Mouse (Mus musculus): ENCODE data around the gene Tex36. TPM values are rescaled to one million over a fixed set of nuclear protein-coding genes. Genes with fewer than 3 reads are reported as not detected.

Tex36 gene
- total and polyA plus RNA-seq, 2 experiments from 2014 or later: not detected

- H3K36me3 ChIP-seq (replicated peaks; ENCODE audit: control insufficient read depth, insufficient read depth, low read length): no peaks in the 10 kb centered on the region
- no peak overlapping the region for H3K9ac ChIP-seq (replicated peaks; ENCODE audit: low read depth, low read length)
- no peaks in the 10 kb centered on the region for H3K9me3 ChIP-seq (replicated peaks; ENCODE audit: control insufficient read depth, low read length)
- no peak overlapping the region for H3K27ac ChIP-seq (ENCODE audit: low read depth)
- H3K4me1 ChIP-seq (ENCODE audit: control insufficient read depth, insufficient read depth): no peaks in the 10 kb centered on the region
- DNase-seq (ENCODE audit: low spot score): no peak
- no peak overlapping the region for H3K4me3 ChIP-seq (ENCODE audit: low read depth, low read length)
- no peaks in the 10 kb centered on the region for H3K27me3 ChIP-seq (ENCODE audit: control insufficient read depth, insufficient read depth, low read length)
- no peak for TF ChIP-seq CTCF (IDR thresholded peaks at IDR 0.05; ENCODE audit: low read depth)
- 65% methylated on average over 1 of the region's 1 CpGs for WGBS
- no peak for ATAC-seq (ENCODE audit: insufficient read depth, low read depth)
- H3K4me2 ChIP-seq (ENCODE audit: low read depth, low read length): no peak overlapping the region
Observed at GRCm38 (mm10) chr7:133591750-133592149, 10.2 kb downstream of the Tex36 start.

DNA sequence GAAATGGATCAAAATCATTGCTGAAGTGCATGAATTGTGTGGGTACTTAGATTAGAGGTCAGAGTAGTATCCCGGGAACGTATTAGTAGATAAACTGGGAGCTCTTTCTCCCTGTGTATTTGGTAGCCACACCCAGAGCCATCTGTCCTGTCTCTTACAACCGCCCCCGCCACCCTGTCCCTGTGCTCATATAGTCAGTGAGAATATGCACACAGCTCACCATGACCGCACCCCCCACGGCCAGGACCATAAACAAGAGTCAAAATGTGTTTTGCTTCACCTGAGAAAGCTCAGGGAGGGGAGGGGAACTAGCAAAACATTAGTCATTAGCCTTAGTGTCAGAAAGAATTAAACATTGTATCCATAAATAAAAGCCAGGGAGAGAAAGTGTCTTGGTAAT, 18.7 kb downstream of the Tex36 start:
- H3K4me2 ChIP-seq (ENCODE audit: low read depth, low read length): no peak overlapping the region
- WGBS: 72% methylated on average over 6 of the region's 6 CpGs
- TF ChIP-seq CTCF (IDR thresholded peaks at IDR 0.05; ENCODE audit: low read depth) (no peak), EP300 (IDR thresholded peaks at IDR 0.05; ENCODE audit: low read depth) (no peak)
- no peak for DNase-seq (ENCODE audit: low spot score)
- no peaks in the 10 kb centered on the region for H3K27me3 ChIP-seq (ENCODE audit: control insufficient read depth, insufficient read depth, low read length)
- H3K27ac ChIP-seq (ENCODE audit: low read depth): no peak overlapping the region
- no peak overlapping the region for H3K4me3 ChIP-seq (ENCODE audit: low read depth, low read length)
- ATAC-seq (ENCODE audit: insufficient read depth, low read depth): no peak
- no peaks in the 10 kb centered on the region for H3K36me3 ChIP-seq (replicated peaks; ENCODE audit: control insufficient read depth, insufficient read depth, low read length)
- no peak overlapping the region for H3K9ac ChIP-seq (replicated peaks; ENCODE audit: low read depth, low read length)
- no peaks in the 10 kb centered on the region for H3K9me3 ChIP-seq (replicated peaks; ENCODE audit: control insufficient read depth, low read length)
- H3K4me1 ChIP-seq (ENCODE audit: control insufficient read depth, insufficient read depth): no peaks in the 10 kb centered on the region

GRCm38 (mm10) chr7:133580296-133580640, 21.7 kb downstream of the Tex36 start:
- Histone ChIP-seq H3K4me3 (ENCODE audit: low read depth, low read length) (no peak overlapping the region), H3K9ac (replicated peaks; ENCODE audit: low read depth, low read length) (no peak overlapping the region), H3K9me3 (replicated peaks; ENCODE audit: control insufficient read depth, low read length) (no peaks in the 10 kb centered on the region), H3K4me2 (ENCODE audit: low read depth, low read length) (no peak overlapping the region), H3K36me3 (replicated peaks; ENCODE audit: control insufficient read depth, insufficient read depth, low read length) (no peaks in the 10 kb centered on the region), H3K27me3 (ENCODE audit: control insufficient read depth, insufficient read depth, low read length) (no peaks in the 10 kb centered on the region), H3K27ac (ENCODE audit: low read depth) (no peak overlapping the region), H3K4me1 (ENCODE audit: control insufficient read depth, insufficient read depth) (no peaks in the 10 kb centered on the region)
- DNase-seq (ENCODE audit: low spot score) (no peak), ATAC-seq (ENCODE audit: insufficient read depth, low read depth) (no peak)
- TF ChIP-seq EP300 (IDR thresholded peaks at IDR 0.05; ENCODE audit: low read depth): no peak
- no peak for TF ChIP-seq CTCF (IDR thresholded peaks at IDR 0.05; ENCODE audit: low read depth)
- 62% methylated on average over 4 of the region's 4 CpGs for WGBS

DNA sequence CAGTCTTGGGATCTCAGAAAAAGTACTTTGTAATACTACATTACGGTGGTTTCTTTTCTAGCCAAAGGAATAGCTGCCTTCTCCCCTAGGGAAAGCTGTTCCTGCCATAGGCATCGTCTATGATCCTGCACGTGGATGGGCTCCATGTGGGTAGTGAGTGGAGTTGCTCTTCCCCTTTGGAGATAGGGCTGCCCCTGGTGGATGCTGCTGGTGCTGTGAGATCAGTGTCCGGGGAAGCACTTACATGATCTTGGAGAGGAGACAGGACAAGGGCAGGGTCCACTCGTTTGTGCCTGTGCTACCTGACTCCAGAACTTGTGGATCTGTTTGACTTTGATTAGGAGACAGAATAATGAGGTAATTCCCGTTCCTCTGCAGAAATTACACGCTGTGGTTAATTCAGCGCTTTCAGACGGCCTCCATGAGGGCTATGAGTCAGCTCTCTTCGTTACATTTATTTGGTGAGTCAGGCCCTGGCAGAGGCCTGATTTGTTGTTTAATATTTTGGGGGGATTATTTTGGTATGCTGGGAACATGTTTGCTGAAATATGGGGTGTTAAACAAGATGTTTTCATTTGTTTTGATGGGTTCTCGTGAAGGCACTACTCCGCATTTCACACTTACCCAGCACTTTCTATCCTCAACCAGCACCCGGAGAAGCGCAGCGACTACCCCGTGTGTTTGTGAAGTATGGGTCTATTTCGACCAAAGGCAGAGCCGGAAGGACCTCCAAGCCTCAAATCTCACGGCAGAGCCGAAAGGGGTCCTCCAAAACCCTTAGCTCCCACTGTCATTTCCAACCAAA, 22.3 kb downstream of the Tex36 start:
- H3K36me3 ChIP-seq (replicated peaks; ENCODE audit: control insufficient read depth, insufficient read depth, low read length): no peaks in the 10 kb centered on the region
- H3K9ac ChIP-seq (replicated peaks; ENCODE audit: low read depth, low read length): no peak overlapping the region
- H3K4me2 ChIP-seq (ENCODE audit: low read depth, low read length): no peak overlapping the region
- H3K27ac ChIP-seq (ENCODE audit: low read depth): no peak overlapping the region
- no peak for ATAC-seq (ENCODE audit: insufficient read depth, low read depth)
- no peak for TF ChIP-seq EP300 (IDR thresholded peaks at IDR 0.05; ENCODE audit: low read depth)
- TF ChIP-seq CTCF (IDR thresholded peaks at IDR 0.05; ENCODE audit: low read depth): no peak
- no peaks in the 10 kb centered on the region for H3K27me3 ChIP-seq (ENCODE audit: control insufficient read depth, insufficient read depth, low read length)
- H3K4me1 ChIP-seq (ENCODE audit: control insufficient read depth, insufficient read depth): no peaks in the 10 kb centered on the region
- 75% methylated on average over 20 of the region's 20 CpGs for WGBS
- no peak overlapping the region for H3K4me3 ChIP-seq (ENCODE audit: low read depth, low read length)
- DNase-seq (ENCODE audit: low spot score): no peak
- H3K9me3 ChIP-seq (replicated peaks; ENCODE audit: control insufficient read depth, low read length): no peaks in the 10 kb centered on the region

GRCm38 (mm10) chr7:133576825-133577224, 25.1 kb downstream of the Tex36 start:
- 31% methylated on average over 4 of the region's 4 CpGs for WGBS
- no peak overlapping the region for H3K4me2 ChIP-seq (ENCODE audit: low read depth, low read length)
- DNase-seq (ENCODE audit: low spot score): no peak
- no peaks in the 10 kb centered on the region for H3K9me3 ChIP-seq (replicated peaks; ENCODE audit: control insufficient read depth, low read length)
- TF ChIP-seq EP300 (IDR thresholded peaks at IDR 0.05; ENCODE audit: low read depth) (no peak), CTCF (IDR thresholded peaks at IDR 0.05; ENCODE audit: low read depth) (no peak)
- H3K27ac ChIP-seq (ENCODE audit: low read depth): no peak overlapping the region
- H3K36me3 ChIP-seq (replicated peaks; ENCODE audit: control insufficient read depth, insufficient read depth, low read length): no peaks in the 10 kb centered on the region
- no peak overlapping the region for H3K9ac ChIP-seq (replicated peaks; ENCODE audit: low read depth, low read length)
- H3K4me3 ChIP-seq (ENCODE audit: low read depth, low read length): no peak overlapping the region
- no peaks in the 10 kb centered on the region for H3K27me3 ChIP-seq (ENCODE audit: control insufficient read depth, insufficient read depth, low read length)
- ATAC-seq (ENCODE audit: insufficient read depth, low read depth): no peak
- H3K4me1 ChIP-seq (ENCODE audit: control insufficient read depth, insufficient read depth): no peaks in the 10 kb centered on the region

DNA sequence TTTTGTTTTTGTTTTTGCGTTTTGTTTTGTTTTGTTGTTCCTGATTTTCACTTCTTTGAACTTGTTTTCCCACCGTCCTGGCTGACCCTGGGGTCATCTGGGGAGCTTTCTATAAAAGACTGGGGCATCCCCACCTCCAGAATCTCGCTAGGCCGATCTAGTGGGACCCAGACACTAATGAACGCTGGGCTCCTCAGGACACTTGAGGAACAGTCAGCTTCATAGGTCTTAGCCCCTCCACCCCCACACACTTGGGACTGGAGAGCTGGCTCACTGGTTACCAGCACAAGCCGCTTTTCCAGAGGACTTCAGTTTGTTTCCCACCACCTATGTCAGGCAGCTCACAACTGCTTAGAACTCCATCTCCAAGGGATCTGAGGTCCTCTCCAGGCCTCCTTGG, 25.7 kb downstream of the Tex36 start:
- WGBS: 66% methylated on average over 6 of the region's 6 CpGs
- H3K4me3 ChIP-seq (ENCODE audit: low read depth, low read length): no peak overlapping the region
- no peak overlapping the region for H3K4me2 ChIP-seq (ENCODE audit: low read depth, low read length)
- no peaks in the 10 kb centered on the region for H3K9me3 ChIP-seq (replicated peaks; ENCODE audit: control insufficient read depth, low read length)
- ATAC-seq (ENCODE audit: insufficient read depth, low read depth) (no peak), DNase-seq (ENCODE audit: low spot score) (no peak)
- no peaks in the 10 kb centered on the region for H3K36me3 ChIP-seq (replicated peaks; ENCODE audit: control insufficient read depth, insufficient read depth, low read length)
- no peak overlapping the region for H3K27ac ChIP-seq (ENCODE audit: low read depth)
- TF ChIP-seq CTCF (IDR thresholded peaks at IDR 0.05; ENCODE audit: low read depth): no peak
- no peaks in the 10 kb centered on the region for H3K27me3 ChIP-seq (ENCODE audit: control insufficient read depth, insufficient read depth, low read length)
- H3K9ac ChIP-seq (replicated peaks; ENCODE audit: low read depth, low read length): no peak overlapping the region
- H3K4me1 ChIP-seq (ENCODE audit: control insufficient read depth, insufficient read depth): no peaks in the 10 kb centered on the region
